Mouse (Mus musculus) myocyte (in vitro differentiated cells): Measurements from ENCODE around the gene Gosr1.

Experiments used
- MYOG ChIP-seq, 3 experiments: IDR thresholded peaks; one replicate each; pipeline ENCODE4 v1.6.1; 2011; ENCODE audit warnings: control low read depth in 2 of 3, low read depth in 2 of 3, mild to moderate bottlenecking in 2 of 3; ENCODE audit not compliant: insufficient read length in 2 of 3, control insufficient read depth in 1 of 3, insufficient read depth in 1 of 3
- POLR2A ChIP-seq: IDR thresholded peaks from one replicate; pipeline ENCODE4 v1.6.1; 2011; ENCODE audit warnings: low read depth, mild to moderate bottlenecking, control low read depth, moderate library complexity; ENCODE audit not compliant: insufficient read length
- POLR2AphosphoS2 ChIP-seq: IDR thresholded peaks from one replicate; pipeline ENCODE4 v1.6.1; 2011; ENCODE audit warnings: low read depth, control low read depth; ENCODE audit not compliant: insufficient read length
- SRF ChIP-seq: IDR thresholded peaks from one replicate; pipeline ENCODE4 v1.6.1; 2011; ENCODE audit warnings: low read depth; ENCODE audit not compliant: control insufficient read depth, insufficient read length

DNA sequence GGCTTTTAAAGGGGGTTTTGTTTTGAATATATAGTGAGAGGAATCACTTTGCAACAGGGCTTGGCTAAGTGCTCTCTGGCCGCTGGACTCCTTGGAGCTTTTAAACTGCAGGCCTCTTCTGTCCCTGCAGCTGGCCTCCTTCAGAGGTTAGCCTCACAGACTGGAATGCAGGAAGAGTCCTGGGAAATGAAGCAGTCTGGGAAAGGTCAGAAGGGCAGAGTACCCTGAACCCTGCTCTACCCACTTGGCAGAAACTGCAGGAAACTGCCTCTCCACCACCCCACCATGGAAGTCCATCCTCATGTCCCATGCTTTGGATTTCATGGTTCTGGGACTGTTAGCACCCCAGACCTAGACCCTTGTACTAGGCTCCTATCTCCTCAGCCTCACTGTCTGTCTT, 54.5 kb downstream of the Gosr1 start:
- TF ChIP-seq SRF (no peak), POLR2A (no peak), MYOG (IDR thresholded peaks at IDR 0.05; ENCODE audit: control insufficient read depth in 1 of 3, insufficient read depth in 1 of 3, insufficient read length in 2 of 3, low read depth in 2 of 3) (no peak), POLR2AphosphoS2 (no peak)
